Mouse (Mus musculus) heart, embryonic 11.5 days (tissue): ENCODE data around the gene Mab21l3. TPM values are rescaled to one million over a fixed set of nuclear protein-coding genes. Genes with fewer than 3 reads are reported as not detected.
A peak's percentile ranks its signal among the peaks of the same experiment; 100 is the strongest.

Experiments
- ATAC-seq: fragments of 200-750 bp; cut with Nextera tagmentation; replicated peaks from 2 replicates; pipeline ENCODE4 v1.8.0; 2017; ENCODE audit warnings: moderate library complexity; ENCODE audit not compliant: insufficient number of reproducible peaks, low FRiP score, low TSS enrichment
- H3K27ac ChIP-seq: fragments of 300-500 bp; sonication (generic); 2 replicates; pipeline ENCODE4 v1.5.1; 2014; ENCODE audit warnings: mild to moderate bottlenecking, low read depth, low read length
- H3K27me3 ChIP-seq: fragments of 300-500 bp; sonication (generic); 2 replicates; pipeline ENCODE4 v1.6.1; 2014; ENCODE audit warnings: mild to moderate bottlenecking, low read length, mixed read lengths; ENCODE audit not compliant: control insufficient read depth, insufficient read depth
- H3K36me3 ChIP-seq: fragments of 300-500 bp; sonication (generic); 2 replicates; pipeline ENCODE4 v1.6.1; 2014; ENCODE audit warnings: mild to moderate bottlenecking, low read length, moderate library complexity, mixed read lengths; ENCODE audit not compliant: control insufficient read depth, insufficient read depth
- H3K4me1 ChIP-seq: fragments of 300-500 bp; sonication (generic); 2 replicates; pipeline ENCODE4 v1.6.1; 2014; ENCODE audit warnings: low read length; ENCODE audit not compliant: control insufficient read depth, insufficient read depth
- H3K4me2 ChIP-seq: fragments of 300-500 bp; sonication (generic); 2 replicates; pipeline ENCODE4 v1.6.1; 2014; ENCODE audit warnings: mild to moderate bottlenecking, moderate library complexity
- H3K4me3 ChIP-seq: fragments of 300-500 bp; sonication (generic); 2 replicates; pipeline ENCODE4 v1.5.1; 2014; ENCODE audit warnings: low read depth, low read length
- H3K9ac ChIP-seq: fragments of 300-500 bp; sonication (generic); 2 replicates; pipeline ENCODE4 v1.6.1; 2014; ENCODE audit warnings: mild to moderate bottlenecking, low read depth, low read length, moderate library complexity
- H3K9me3 ChIP-seq: fragments of 300-500 bp; sonication (generic); replicated peaks from 2 replicates; pipeline ENCODE4 v1.6.1; 2016; ENCODE audit warnings: low read length; ENCODE audit not compliant: control insufficient read depth
- WGBS: fragments of 180-500 bp; shearing (Covaris S2); extraction: QIAGEN DNeasy Blood & Tissue Kit; methylation state at CpG from one replicate; pipeline ENCODE4 v1.1.7; 2014; ENCODE audit not compliant: insufficient replicate concordance; 5-methylcytosine and 5-hydroxymethylcytosine counted together
- polyA plus RNA-seq: library from polyadenylated mRNA; unstranded; fragments of >200 nt; fragmentation: Nextera tagmentation; extraction: Ambion mirVana; gene quantifications from 2 replicates; pipeline ENCODE4 v1.2.1, GENCODE M21; 2014

The Mab21l3 gene
- polyA plus RNA-seq, 1 experiment from 2014 or later: 0.11 TPM

DNA sequence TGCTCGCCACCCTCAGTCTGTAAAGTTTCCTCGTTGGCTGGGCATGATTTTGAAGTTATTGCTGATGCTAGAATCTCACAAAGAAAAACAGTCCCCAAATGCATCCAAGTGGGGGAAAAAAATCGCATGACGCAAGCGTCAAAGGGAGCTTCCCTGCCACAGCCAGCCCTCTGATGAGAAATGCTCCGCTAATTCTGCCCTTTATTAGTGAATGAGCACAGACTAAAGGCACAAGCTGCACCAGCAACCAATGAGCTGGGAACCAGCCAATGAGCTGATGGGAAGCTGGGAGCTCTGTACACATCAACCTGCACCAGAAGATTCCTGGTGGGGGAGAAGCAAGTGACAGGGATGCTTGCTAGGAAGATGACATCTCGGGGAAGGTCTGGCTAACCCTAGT lies 11.0 kb upstream of the Mab21l3 start:
- 81% methylated on average over 7 of the region's 7 CpGs for WGBS
- Histone ChIP-seq H3K27ac (no peak overlapping the region), H3K4me1 (no peaks in the 10 kb centered on the region), H3K36me3 (peaks cover 13% of the 10 kb centered on the region), H3K4me3 (no peak overlapping the region), H3K27me3 (no peaks in the 10 kb centered on the region), H3K9ac (no peak overlapping the region), H3K4me2 (no peak overlapping the region), H3K9me3 (no peaks in the 10 kb centered on the region)
- no peak for ATAC-seq

DNA sequence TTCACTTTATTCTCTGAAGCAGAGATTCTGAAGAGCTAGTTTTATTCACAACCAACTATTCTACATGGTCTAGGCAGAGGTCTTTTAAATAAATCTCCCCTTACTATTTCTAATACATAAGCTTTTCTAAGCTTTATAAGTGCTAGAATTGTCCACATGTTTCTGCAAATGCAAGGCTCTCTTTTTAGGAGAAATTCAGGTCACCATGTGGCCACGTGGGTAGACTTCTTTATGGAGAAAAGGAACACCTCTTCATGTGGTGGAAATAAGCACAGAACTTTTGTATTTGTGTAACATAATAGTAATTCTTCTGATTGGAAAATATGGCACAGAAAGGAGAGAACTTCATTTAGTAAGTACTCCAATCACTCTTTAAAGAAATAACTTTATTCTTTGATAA lies 5.3 kb upstream of the Mab21l3 start:
- Histone ChIP-seq H3K9me3 (no peaks in the 10 kb centered on the region), H3K4me2 (no peak overlapping the region), H3K9ac (no peak overlapping the region), H3K27me3 (no peaks in the 10 kb centered on the region), H3K27ac (no peak overlapping the region), H3K4me1 (no peaks in the 10 kb centered on the region), H3K4me3 (no peak overlapping the region), H3K36me3 (no peaks in the 10 kb centered on the region; the same call in 1 of the 2 replicates)
- WGBS: 67% methylated on average over 1 of the region's 1 CpGs
- ATAC-seq: no peak

DNA sequence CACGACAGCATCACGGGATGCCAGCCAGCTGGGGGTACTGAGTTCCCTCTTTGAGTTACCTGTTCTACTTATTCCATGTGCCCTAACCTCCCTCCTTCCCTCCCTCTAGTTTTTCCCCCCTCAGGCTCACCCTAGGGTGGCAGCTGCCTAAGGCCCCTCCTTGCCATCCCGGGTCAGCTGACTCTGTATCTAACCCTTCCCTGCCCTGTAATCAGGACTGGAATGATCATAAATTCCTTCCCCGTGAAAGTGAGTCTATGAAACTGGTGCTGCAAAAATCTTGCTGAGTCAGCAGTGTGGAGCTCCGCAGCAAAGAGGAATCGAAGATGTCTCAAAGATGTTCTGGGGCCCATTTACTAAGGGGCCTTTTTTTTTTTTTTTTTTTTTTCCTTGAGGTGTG lies 2.6 kb upstream of the Mab21l3 start:
- no peaks in the 10 kb centered on the region for H3K9me3 ChIP-seq
- no peaks in the 10 kb centered on the region for H3K27me3 ChIP-seq
- H3K4me2 ChIP-seq: no peak overlapping the region
- H3K27ac ChIP-seq: no peak overlapping the region
- no peak for ATAC-seq
- no peaks in the 10 kb centered on the region; the same call in 1 of the 2 replicates for H3K36me3 ChIP-seq
- 76% methylated on average over 6 of the region's 6 CpGs for WGBS
- H3K9ac ChIP-seq: no peak overlapping the region
- no peaks in the 10 kb centered on the region for H3K4me1 ChIP-seq
- no peak overlapping the region for H3K4me3 ChIP-seq

DNA sequence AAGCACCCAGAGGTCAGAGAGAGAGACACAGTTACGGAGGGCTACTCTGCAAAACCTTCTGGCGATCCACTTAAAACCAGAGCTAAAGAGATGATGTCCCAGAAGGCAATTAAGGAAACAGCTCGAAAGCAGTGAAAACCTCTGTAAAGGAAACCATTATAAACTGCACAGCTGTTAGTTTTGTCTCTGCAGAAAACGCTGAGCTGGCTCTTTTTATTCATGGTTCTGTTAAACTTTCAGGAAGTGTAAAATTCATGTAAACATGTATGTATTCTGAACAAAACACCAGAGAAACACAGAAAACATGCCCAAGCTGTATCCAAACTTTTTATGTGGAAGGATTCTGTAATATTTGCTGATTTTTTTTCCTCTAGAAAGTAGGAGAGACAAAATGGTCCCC lies 2.7 kb downstream of the Mab21l3 start:
- no peaks in the 10 kb centered on the region for H3K4me1 ChIP-seq
- no peaks in the 10 kb centered on the region for H3K36me3 ChIP-seq
- no peak overlapping the region for H3K4me3 ChIP-seq
- no peaks in the 10 kb centered on the region for H3K27me3 ChIP-seq
- no peaks in the 10 kb centered on the region for H3K9me3 ChIP-seq
- no peak overlapping the region for H3K27ac ChIP-seq
- H3K4me2 ChIP-seq: no peak overlapping the region
- 80% methylated on average over 4 of the region's 4 CpGs for WGBS
- no peak overlapping the region for H3K9ac ChIP-seq
- ATAC-seq: no peak

DNA sequence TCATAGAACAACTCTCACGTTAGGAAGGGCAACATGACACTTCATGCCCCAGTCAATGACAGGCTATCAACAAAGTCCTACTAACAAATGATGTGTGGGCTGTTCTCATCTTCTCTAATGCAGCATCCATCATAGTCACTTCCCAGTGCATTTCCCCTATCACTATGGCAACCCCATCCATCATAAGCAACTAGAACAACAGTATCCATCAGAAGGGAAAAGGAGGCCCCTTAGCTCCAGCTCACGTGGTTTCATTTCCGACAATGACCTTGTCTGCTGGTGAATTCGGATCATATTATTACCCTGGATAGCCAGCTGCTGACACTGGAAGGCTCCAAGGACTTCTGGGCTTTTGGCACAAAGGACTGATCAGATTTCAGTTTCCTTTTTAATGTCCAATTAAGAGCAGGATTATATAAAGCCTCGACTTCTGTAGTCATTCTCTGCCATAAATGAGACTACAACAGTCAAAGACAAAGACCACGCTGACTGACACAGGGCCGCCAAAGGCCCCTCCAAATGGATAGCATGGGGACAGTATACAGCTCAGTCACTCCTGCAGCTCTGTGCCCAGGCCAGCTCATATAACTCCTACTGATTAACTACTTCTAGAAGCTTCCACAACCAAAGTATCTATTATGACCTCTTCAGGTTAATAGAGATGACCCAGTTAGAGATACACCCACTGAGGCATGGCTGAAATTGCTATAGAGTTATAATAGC lies 6.2 kb downstream of the Mab21l3 start:
- no peaks in the 10 kb centered on the region for H3K36me3 ChIP-seq
- no peaks in the 10 kb centered on the region for H3K4me1 ChIP-seq
- H3K9me3 ChIP-seq: no peaks in the 10 kb centered on the region
- H3K4me2 ChIP-seq: no peak overlapping the region
- H3K27me3 ChIP-seq: no peaks in the 10 kb centered on the region
- H3K4me3 ChIP-seq: no peak overlapping the region
- 72% methylated on average over 7 of the region's 7 CpGs for WGBS
- no peak overlapping the region for H3K27ac ChIP-seq
- ATAC-seq: no peak
- no peak overlapping the region for H3K9ac ChIP-seq

DNA sequence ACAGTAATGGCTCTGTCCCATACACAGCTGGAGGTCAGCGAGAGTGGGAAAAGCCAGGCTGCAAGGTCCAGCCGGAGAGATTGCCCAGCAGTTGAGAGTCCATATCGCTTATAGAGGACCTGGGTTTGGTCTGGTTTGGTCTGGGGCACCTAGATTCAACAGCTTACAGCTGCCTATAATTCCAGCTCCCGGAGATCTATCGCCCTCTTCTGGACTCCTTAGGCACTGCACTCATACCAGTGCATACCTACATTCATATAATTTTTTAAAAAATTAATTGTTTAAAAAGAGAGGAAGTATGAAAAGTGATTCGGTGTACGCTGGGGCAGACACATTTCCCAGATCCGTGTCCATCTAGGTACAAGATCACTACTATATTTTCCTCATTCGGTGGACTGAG lies 9.4 kb downstream of the Mab21l3 start:
- Histone ChIP-seq H3K9ac (no peak overlapping the region), H3K27ac (no peak overlapping the region), H3K4me2 (no peak overlapping the region), H3K27me3 (no peaks in the 10 kb centered on the region), H3K9me3 (no peaks in the 10 kb centered on the region), H3K4me1 (peaks cover 3% of the 10 kb centered on the region; the same call in 1 of the 2 replicates), H3K36me3 (no peaks in the 10 kb centered on the region), H3K4me3 (no peak overlapping the region)
- 78% methylated on average over 9 of the region's 9 CpGs for WGBS
- ATAC-seq: no peak

DNA sequence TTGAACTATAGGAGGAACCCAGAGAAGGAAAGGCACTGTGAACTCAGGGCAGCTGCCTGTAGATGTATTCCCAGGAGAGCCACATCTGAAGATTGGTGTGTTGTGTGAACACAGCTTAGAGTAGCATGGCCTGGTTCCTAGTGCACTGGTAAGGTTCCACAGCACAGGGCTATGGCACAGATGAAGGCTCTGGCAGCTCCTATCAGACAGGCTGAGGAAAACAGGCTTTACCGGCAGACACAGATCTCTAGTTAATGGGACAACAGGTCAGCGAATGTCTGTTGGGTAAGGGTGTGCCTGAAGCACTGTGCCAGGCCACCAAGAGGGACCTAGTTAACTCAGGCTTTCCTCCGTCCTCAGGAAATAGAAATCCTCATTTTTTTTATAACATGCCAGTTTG lies 11.8 kb downstream of the Mab21l3 start:
- Histone ChIP-seq H3K4me2 (no peak overlapping the region), H3K4me1 (peaks cover 6% of the 10 kb centered on the region; the same call in 1 of the 2 replicates), H3K9ac (no peak overlapping the region), H3K36me3 (no peaks in the 10 kb centered on the region), H3K4me3 (no peak overlapping the region), H3K27ac (no peak overlapping the region), H3K27me3 (no peaks in the 10 kb centered on the region), H3K9me3 (no peaks in the 10 kb centered on the region)
- WGBS: 75% methylated on average over 3 of the region's 3 CpGs
- no peak for ATAC-seq

DNA sequence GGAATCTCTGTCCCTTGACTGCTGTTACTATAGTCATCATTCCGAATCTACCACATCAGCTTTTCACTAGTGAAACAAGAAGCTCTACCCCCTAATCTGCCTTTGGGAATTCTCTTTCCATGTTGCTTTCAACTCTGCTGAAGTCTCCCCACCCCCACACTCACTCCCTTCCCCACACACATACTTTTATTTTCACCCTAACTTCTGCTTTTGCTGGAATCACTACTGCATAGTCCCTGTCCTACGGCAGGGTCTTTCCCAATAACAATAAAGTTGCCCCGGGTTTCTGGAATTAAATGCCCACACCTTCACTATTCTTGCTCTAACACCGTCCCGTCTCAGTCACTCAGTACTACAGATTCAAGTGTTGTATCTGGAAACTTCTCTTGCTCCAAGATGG lies 12.2 kb downstream of the Mab21l3 start:
- H3K9me3 ChIP-seq: no peaks in the 10 kb centered on the region
- H3K27ac ChIP-seq: peak overlapping the region; percentile 41; the same call in 1 of the 2 replicates
- H3K36me3 ChIP-seq: no peaks in the 10 kb centered on the region
- H3K9ac ChIP-seq: 0 out of 2 replicates have a peak overlapping the region, but pooled peaks have one; percentile 6
- no peaks in the 10 kb centered on the region for H3K27me3 ChIP-seq
- ATAC-seq: no peak
- peak overlapping the region; percentile 59 for H3K4me2 ChIP-seq
- peaks cover 10% of the 10 kb centered on the region for H3K4me1 ChIP-seq
- H3K4me3 ChIP-seq: 0 out of 2 replicates have a peak overlapping the region, but pooled peaks have one; percentile 11
- whole genome bisulfite sequencing: 66% methylated on average over 5 of the region's 5 CpGs

DNA sequence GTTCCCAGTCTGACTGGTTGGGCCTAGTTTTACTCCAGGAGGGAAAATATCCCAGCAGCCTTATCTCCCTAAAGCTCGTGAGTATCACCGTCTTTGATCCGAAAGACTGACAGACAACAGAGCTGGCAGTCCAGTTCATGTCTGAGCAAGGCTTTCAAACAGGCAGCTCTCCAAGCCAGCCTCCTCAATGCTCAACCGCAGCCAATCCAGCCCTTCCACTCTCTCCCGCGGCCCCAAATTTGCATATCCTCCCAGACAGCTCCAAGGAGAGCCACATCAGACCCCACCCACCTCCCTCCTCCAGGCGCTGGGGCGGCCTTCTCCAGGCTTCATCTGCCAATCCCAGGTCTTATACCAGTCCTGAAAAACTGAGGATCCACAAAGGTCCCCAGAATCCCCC lies 12.7 kb downstream of the Mab21l3 start:
- under 1% methylated on average over 8 of the region's 8 CpGs for WGBS
- H3K36me3 ChIP-seq: no peaks in the 10 kb centered on the region
- ATAC-seq: no peak; the same call in 1 of the 2 replicates
- H3K27me3 ChIP-seq: no peaks in the 10 kb centered on the region
- H3K9me3 ChIP-seq: no peaks in the 10 kb centered on the region
- H3K27ac ChIP-seq: peak overlapping the region; percentile 41; the same call in 1 of the 2 replicates
- H3K4me1 ChIP-seq: peaks cover 11% of the 10 kb centered on the region
- 0 out of 2 replicates have a peak overlapping the region, but pooled peaks have one; percentile 11 for H3K4me3 ChIP-seq
- peak overlapping the region; percentile 59 for H3K4me2 ChIP-seq
- 0 out of 2 replicates have a peak overlapping the region, but pooled peaks have one; percentile 6 for H3K9ac ChIP-seq
